Mouse (Mus musculus): ENCODE measurements around the gene 2310046K23Rik. TPM values are rescaled to one million over a fixed set of nuclear protein-coding genes. Genes with fewer than 3 reads are reported as not detected.

The 2310046K23Rik gene
- polyA plus RNA-seq (2012): not detected in 2 replicates

DNA sequence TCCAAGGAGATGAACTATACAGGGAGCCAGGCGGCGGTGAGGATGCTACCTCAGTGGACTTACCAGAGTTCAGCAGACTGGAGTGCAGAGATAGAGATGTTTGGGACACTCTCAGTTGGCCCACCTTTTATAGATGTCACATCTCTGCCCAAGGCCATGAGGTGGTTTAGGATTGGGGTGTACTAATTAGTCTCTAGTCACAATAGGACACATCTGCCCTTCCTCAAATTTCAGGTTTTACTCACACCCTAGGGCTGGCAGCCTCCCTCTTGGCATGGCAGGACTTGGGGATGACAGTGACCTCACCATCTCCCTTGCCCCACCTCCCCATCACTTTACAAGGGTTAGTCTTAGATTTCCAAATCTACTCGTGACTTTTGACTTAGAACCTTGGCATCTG lies at the start of gene 2310046K23Rik:
2310046K23Rik (minus strand) TSS at position 101 of the 400 bp plus-strand sequence.
- TF ChIP-seq TAL1 (IDR thresholded peaks at IDR 0.05; ENCODE audit: low read length) (no peak), GATA1 (IDR thresholded peaks at IDR 0.05; ENCODE audit: low read length) (no peak)

GRCm38 (mm10) chr3:92583164-92583826 lies 49.0 kb upstream of the 2310046K23Rik start:
- H3K4me1 ChIP-seq (ENCODE audit: control insufficient read depth): no peaks in the 10 kb centered on the region
- no peak overlapping the region for H3K4me3 ChIP-seq (replicated peaks)
- no peaks in the 10 kb centered on the region for H3K36me3 ChIP-seq (ENCODE audit: control insufficient read depth)
- H3K9me3 ChIP-seq (ENCODE audit: control insufficient read depth, low read length): no peaks in the 10 kb centered on the region
- TF ChIP-seq GATA1 (IDR thresholded peaks at IDR 0.05; ENCODE audit: low read length) (no peak), TAL1 (IDR thresholded peaks at IDR 0.05; ENCODE audit: low read length) (no peak)
- H3K27me3 ChIP-seq (ENCODE audit: control insufficient read depth): no peaks in the 10 kb centered on the region

More for the DNA sequence above, at the start of gene 2310046K23Rik:
- no peaks in the 10 kb centered on the region for H3K9me3 ChIP-seq (ENCODE audit: control insufficient read depth, low read length)
- no peak within 1 kb of the TSS for H3K4me3 ChIP-seq (replicated peaks)
- no peaks in the 10 kb centered on the region for H3K36me3 ChIP-seq (ENCODE audit: control insufficient read depth)
- H3K4me1 ChIP-seq (ENCODE audit: control insufficient read depth): no peaks in the 10 kb centered on the region
- H3K27me3 ChIP-seq (ENCODE audit: control insufficient read depth): no peaks in the 10 kb centered on the region

DNA sequence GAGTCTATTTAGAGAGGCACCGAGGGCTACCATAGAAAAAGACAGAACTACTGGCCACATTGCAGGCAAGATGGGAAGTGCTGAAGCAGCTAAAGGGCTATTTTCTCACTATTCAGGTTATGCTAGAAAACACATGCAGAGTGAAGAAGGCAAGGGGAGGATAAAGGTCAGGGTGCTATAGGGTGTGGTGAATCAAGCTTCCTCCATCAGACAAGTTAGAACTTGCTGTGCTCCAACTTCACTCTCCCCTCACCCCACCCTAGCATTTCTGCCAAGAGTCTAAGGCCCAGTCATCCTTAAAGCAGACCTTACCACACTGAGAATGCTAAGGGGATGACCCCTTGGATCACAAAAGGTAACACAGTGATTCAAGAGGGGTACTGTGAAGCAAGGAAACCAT lies 45.2 kb upstream of the 2310046K23Rik start:
- Histone ChIP-seq H3K4me1 (ENCODE audit: control insufficient read depth) (no peaks in the 10 kb centered on the region), H3K36me3 (ENCODE audit: control insufficient read depth) (no peaks in the 10 kb centered on the region)
- TF ChIP-seq TAL1 (IDR thresholded peaks at IDR 0.05; ENCODE audit: low read length) (no peak), GATA1 (IDR thresholded peaks at IDR 0.05; ENCODE audit: low read length) (no peak)

GRCm38 (mm10) chr3:92578652-92579413 lies 44.5 kb upstream of the 2310046K23Rik start:
- H3K36me3 ChIP-seq (ENCODE audit: control insufficient read depth): no peaks in the 10 kb centered on the region
- H3K9me3 ChIP-seq (ENCODE audit: control insufficient read depth, low read length): no peaks in the 10 kb centered on the region
- no peak overlapping the region for H3K4me3 ChIP-seq (replicated peaks)
- H3K4me1 ChIP-seq (ENCODE audit: control insufficient read depth): no peaks in the 10 kb centered on the region
- no peaks in the 10 kb centered on the region for H3K27me3 ChIP-seq (ENCODE audit: control insufficient read depth)
- no peak for TF ChIP-seq GATA1 (IDR thresholded peaks at IDR 0.05; ENCODE audit: low read length)
- no peak for TF ChIP-seq TAL1 (IDR thresholded peaks at IDR 0.05; ENCODE audit: low read length)

More for the DNA sequence above, 45.2 kb upstream of the 2310046K23Rik start:
- H3K9me3 ChIP-seq (ENCODE audit: control insufficient read depth, low read length): no peaks in the 10 kb centered on the region
- no peaks in the 10 kb centered on the region for H3K27me3 ChIP-seq (ENCODE audit: control insufficient read depth)
- H3K4me3 ChIP-seq (replicated peaks): no peak overlapping the region

GRCm38 (mm10) chr3:92573449-92574041 lies 39.2 kb upstream of the 2310046K23Rik start, which contains the start of gene Ivl:
Gene Ivl, minus strand, starts transcription at chr3:92573735.
- Histone ChIP-seq H3K36me3 (ENCODE audit: control insufficient read depth) (no peaks in the 10 kb centered on the region), H3K4me3 (replicated peaks) (no peak within 1 kb of the TSS), H3K9me3 (ENCODE audit: control insufficient read depth, low read length) (no peaks in the 10 kb centered on the region), H3K27me3 (ENCODE audit: control insufficient read depth) (no peaks in the 10 kb centered on the region), H3K4me1 (ENCODE audit: control insufficient read depth) (no peaks in the 10 kb centered on the region)
- no peak for TF ChIP-seq TAL1 (IDR thresholded peaks at IDR 0.05; ENCODE audit: low read length)
- TF ChIP-seq GATA1 (IDR thresholded peaks at IDR 0.05; ENCODE audit: low read length): no peak

DNA sequence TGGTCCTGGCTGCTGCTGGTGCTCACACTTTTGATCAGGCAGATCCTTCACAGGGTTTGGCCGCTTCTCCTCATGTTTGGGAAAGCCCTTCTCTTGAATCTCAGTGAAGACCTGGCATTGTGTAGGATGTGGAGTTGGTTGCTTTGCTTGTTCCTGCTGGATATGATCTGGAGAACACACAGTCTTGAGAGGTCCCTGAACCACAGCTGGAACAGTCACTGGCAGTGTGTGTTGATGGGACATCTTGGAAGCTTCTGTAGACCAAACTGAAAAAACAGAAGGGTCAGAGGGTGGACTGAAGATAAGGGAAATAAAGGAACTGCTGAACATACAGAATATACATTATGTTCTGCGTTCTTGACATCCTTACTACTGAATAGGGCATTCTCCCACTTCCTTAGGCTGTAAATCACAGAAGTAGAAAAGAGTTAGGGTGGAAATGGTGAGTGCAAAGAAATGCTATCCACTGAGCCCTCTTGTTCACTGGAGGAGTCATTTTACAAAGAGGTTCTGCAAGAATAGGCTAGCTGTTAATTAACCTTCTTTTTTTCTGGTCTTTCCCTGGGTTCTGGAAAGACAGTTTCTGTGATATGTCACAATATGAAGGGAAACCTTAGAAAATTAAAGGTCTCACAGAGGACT lies 38.3 kb upstream of the 2310046K23Rik start:
- no peak overlapping the region for H3K4me3 ChIP-seq (replicated peaks)
- no peaks in the 10 kb centered on the region for H3K36me3 ChIP-seq (ENCODE audit: control insufficient read depth)

DNA sequence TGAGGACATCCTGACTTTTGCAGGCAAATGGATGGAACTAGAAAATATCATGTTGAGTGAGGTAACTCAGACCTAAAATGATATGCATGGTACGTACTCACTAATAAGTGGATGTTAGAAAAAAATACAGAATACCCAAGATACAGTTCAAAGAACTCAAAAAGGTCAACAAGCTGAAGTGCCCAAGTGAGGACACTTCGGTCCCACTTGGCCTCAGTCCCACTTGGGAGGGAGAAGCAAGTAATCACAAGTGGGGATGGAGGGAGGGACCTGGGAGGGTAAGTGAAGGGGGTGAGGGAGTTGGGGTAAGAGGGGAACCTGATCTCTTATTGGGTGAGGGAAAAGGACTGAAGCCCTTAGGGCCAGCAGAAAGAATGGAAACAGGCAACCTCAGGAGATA lies 34.4 kb upstream of the 2310046K23Rik start:
- Histone ChIP-seq H3K27me3 (ENCODE audit: control insufficient read depth) (no peaks in the 10 kb centered on the region), H3K9me3 (ENCODE audit: control insufficient read depth, low read length) (no peaks in the 10 kb centered on the region), H3K4me3 (replicated peaks) (no peak overlapping the region), H3K4me1 (ENCODE audit: control insufficient read depth) (no peaks in the 10 kb centered on the region), H3K36me3 (ENCODE audit: control insufficient read depth) (no peaks in the 10 kb centered on the region)
- TF ChIP-seq TAL1 (IDR thresholded peaks at IDR 0.05; ENCODE audit: low read length) (no peak), GATA1 (IDR thresholded peaks at IDR 0.05; ENCODE audit: low read length) (no peak)

More for the DNA sequence above, 38.3 kb upstream of the 2310046K23Rik start:
- no peaks in the 10 kb centered on the region for H3K9me3 ChIP-seq (ENCODE audit: control insufficient read depth, low read length)
- no peaks in the 10 kb centered on the region for H3K27me3 ChIP-seq (ENCODE audit: control insufficient read depth)
- TF ChIP-seq GATA1 (IDR thresholded peaks at IDR 0.05; ENCODE audit: low read length): no peak
- TF ChIP-seq TAL1 (IDR thresholded peaks at IDR 0.05; ENCODE audit: low read length): no peak
- H3K4me1 ChIP-seq (ENCODE audit: control insufficient read depth): no peaks in the 10 kb centered on the region

GRCm38 (mm10) chr3:92565418-92565817 lies 31.1 kb upstream of the 2310046K23Rik start:
- no peak for TF ChIP-seq GATA1 (IDR thresholded peaks at IDR 0.05; ENCODE audit: low read length)
- no peak for TF ChIP-seq TAL1 (IDR thresholded peaks at IDR 0.05; ENCODE audit: low read length)
- H3K36me3 ChIP-seq (ENCODE audit: control insufficient read depth): no peaks in the 10 kb centered on the region
- no peaks in the 10 kb centered on the region for H3K9me3 ChIP-seq (ENCODE audit: control insufficient read depth, low read length)
- no peaks in the 10 kb centered on the region for H3K27me3 ChIP-seq (ENCODE audit: control insufficient read depth)
- no peak overlapping the region for H3K4me3 ChIP-seq (replicated peaks)
- H3K4me1 ChIP-seq (ENCODE audit: control insufficient read depth): no peaks in the 10 kb centered on the region
